10 mouse cellular contexts compared by ENCODE assay signal in the genomic region with DNA sequence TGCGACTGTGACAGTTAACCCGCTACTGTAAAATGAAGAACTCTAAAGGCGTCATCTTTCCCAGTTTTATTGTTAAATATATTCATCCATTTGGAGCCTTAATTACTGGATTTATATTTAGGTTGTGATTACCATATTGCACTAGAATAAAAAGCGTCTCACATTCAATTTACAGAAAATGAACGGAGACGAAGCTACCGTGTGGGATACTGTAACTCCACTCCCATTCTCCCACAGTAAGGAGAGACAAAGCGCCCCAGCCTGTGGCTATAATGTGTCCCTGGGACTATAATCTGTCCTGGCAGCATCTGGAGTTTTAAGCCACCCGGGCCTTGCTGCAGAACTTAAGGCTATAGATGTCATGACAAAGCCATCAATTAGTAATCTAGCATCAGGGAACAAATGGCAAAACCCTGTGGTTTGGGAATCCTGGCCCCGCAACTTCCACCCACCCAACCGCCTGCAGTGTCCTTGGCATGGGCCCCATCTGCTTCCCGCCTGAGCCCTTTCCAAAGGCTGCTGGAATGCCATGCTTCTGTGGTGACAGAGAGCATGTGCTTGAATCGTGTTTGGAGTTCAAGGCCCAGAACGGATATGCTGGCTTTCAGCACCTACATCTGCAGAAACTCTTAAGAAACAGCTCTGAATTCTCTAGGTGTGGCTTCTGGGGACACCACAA.
DNase-seq lines count a peak whose midpoint lies in the region; ATAC-seq lines count a peak whose summit lies in the region.
"Had no signal": no experiment of that assay in that cellular context is flagged by ENCODE, and none has a peak within 500 bp of the region (broad histone marks: within the 10 kb centered on the region; RNA-seq: fewer than 3 reads in every experiment).

No protein-coding gene starts in this region.

- no peak overlapping the region for H3K4me2 ChIP-seq in embryonic facial prominence, embryonic 13.5 days
- H3K4me2 ChIP-seq: lung, embryonic 15.5 days had no signal

- H3K9me3 ChIP-seq in embryonic facial prominence, embryonic 13.5 days, result no peaks in the 10 kb centered on the region
- H3K9me3 ChIP-seq in embryonic facial prominence, embryonic 10.5 days, result no peaks in the 10 kb centered on the region
- H3K9me3 ChIP-seq: lung, embryonic 15.5 days had no signal

- no peak for DNase-seq in embryonic facial prominence, embryonic 10.5 days (ENCODE audit: low spot score)
- DNase-seq in urinary bladder, postnatal 14 days (ENCODE audit: low spot score), result peak; percentile 34
- no peak for DNase-seq in urinary bladder, postnatal 10 days (ENCODE audit: low spot score)
- DNase-seq in heart, postnatal 36 days, result peak; percentile 46 to 51
- DNase-seq in mesoderm, embryonic 11.5 days (ENCODE audit: low read depth, low spot score), result peak; percentile 52
- no peak for DNase-seq in urinary bladder, adult 18-20 months (ENCODE audit: low spot score in 2 of 2)
- no peak for DNase-seq in yolk sac, embryonic 10.5 days (ENCODE audit: low spot score)

- ATAC-seq in embryonic facial prominence, embryonic 13.5 days (ENCODE audit: insufficient number of reproducible peaks, insufficient read depth, low FRiP score, low TSS enrichment, low read depth), result 0 out of 2 replicates have a peak, but pooled peaks have one; percentile 37

- intact Hi-C loops in heart, postnatal 36 days (cut with DNase I), result loop anchor here (2.0 kb wide), 1 partner anchor 20 kb away; no protein-coding TSS in a partner anchor

- H3K4me1 ChIP-seq in embryonic facial prominence, embryonic 13.5 days, result peaks cover 23% of the 10 kb centered on the region
- peaks cover 43% of the 10 kb centered on the region for H3K4me1 ChIP-seq in embryonic facial prominence, embryonic 10.5 days

- WGBS in embryonic facial prominence, embryonic 13.5 days, result 71% methylated on average over 14 of the region's 14 CpGs
- WGBS in embryonic facial prominence, embryonic 10.5 days, result 82% methylated on average over 14 of the region's 14 CpGs

- no peaks in the 10 kb centered on the region for H3K36me3 ChIP-seq in embryonic facial prominence, embryonic 13.5 days
- H3K36me3 ChIP-seq in embryonic facial prominence, embryonic 10.5 days (replicated peaks), result no peaks in the 10 kb centered on the region
- H3K36me3 ChIP-seq: lung, embryonic 15.5 days had no signal

- no peak overlapping the region for H3K4me3 ChIP-seq in embryonic facial prominence, embryonic 13.5 days
- no peak overlapping the region for H3K4me3 ChIP-seq in embryonic facial prominence, embryonic 10.5 days
- H3K4me3 ChIP-seq: erythroblast, embryonic 14.5 days; lung, embryonic 15.5 days had no signal

- H3K9ac ChIP-seq in embryonic facial prominence, embryonic 13.5 days, result no peak overlapping the region
- H3K9ac ChIP-seq: lung, embryonic 15.5 days had no signal

- no peaks in the 10 kb centered on the region for H3K27me3 ChIP-seq in embryonic facial prominence, embryonic 13.5 days
- H3K27me3 ChIP-seq in embryonic facial prominence, embryonic 10.5 days (replicated peaks; ENCODE audit: low read depth, poor library complexity, severe bottlenecking), result no peaks in the 10 kb centered on the region
- H3K27me3 ChIP-seq: lung, embryonic 15.5 days had no signal

- H3K27ac ChIP-seq in embryonic facial prominence, embryonic 13.5 days, result no peak overlapping the region
- no peak overlapping the region for H3K27ac ChIP-seq in embryonic facial prominence, embryonic 10.5 days (replicated peaks)
- H3K27ac ChIP-seq: lung, embryonic 15.5 days had no signal

Comparison
In these comparisons a context has a peak if more than half of its experiments do, and no peak if none do; other contexts are left out.
1. DNase-seq: peak in urinary bladder, postnatal 14 days (single experiment), heart, postnatal 36 days (2 of 2) and mesoderm, embryonic 11.5 days (single experiment); none in embryonic facial prominence, embryonic 10.5 days (single experiment), urinary bladder, postnatal 10 days (single experiment), urinary bladder, adult 18-20 months (0 of 2) and yolk sac, embryonic 10.5 days (single experiment).